Mouse (Mus musculus): ENCODE results near the gene Atad3a.
"Not testable (repeated sequence)": the region's sequence is repeated elsewhere in the genome, so short reads cannot be mapped to it uniquely, and the experiment has no call there.

Gene Atad3a

GRCm38 (mm10) chr4:155760613-155761355 lies at the start of gene Atad3a:
TSS of gene Atad3a (minus strand) at chr4:155761093.
- DNase-seq (ENCODE audit: low read depth, low spot score) = peak; percentile 96

- no peak for DNase-seq (ENCODE audit: low read depth, low spot score)
These were observed 46.9 kb upstream of the Atad3a start for GRCm38 (mm10) chr4:155807841-155808240.

DNA sequence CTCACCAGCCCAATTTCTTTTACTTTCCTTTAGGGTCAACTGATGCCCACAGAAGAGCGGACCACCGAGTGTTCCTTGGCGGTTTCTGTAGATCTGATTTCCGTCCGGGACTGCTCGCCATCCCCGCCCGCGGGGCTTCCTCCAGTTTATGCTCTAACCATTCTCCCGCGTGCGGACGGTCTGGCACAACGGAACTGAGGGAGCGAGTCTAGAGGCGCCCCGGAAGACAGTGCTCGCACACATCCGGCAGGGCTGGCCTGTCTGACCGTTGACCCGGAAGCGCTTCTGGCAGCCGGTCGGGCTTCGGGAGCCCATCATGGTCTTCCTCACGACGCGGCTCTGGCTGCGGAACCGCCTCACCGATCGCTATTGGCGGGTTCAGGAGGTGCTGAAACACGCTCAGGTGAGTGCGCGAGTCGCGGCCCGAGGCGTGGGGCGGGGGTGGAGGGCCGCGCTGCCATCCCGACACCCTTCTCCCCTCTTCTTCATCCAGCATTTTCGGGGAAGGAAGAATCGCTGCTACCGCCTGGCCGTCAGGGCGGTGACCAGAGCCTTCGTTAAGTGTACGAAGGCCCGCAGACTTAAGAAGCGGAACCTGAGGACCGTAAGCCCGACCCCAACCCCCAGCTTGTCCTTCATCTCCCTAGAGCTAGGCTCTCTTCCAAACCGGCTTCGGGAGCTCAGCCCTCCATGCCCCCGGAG lies 42.6 kb upstream of the Atad3a start:
- DNase-seq (ENCODE audit: low read depth, low spot score) = peak; percentile 94

DNA sequence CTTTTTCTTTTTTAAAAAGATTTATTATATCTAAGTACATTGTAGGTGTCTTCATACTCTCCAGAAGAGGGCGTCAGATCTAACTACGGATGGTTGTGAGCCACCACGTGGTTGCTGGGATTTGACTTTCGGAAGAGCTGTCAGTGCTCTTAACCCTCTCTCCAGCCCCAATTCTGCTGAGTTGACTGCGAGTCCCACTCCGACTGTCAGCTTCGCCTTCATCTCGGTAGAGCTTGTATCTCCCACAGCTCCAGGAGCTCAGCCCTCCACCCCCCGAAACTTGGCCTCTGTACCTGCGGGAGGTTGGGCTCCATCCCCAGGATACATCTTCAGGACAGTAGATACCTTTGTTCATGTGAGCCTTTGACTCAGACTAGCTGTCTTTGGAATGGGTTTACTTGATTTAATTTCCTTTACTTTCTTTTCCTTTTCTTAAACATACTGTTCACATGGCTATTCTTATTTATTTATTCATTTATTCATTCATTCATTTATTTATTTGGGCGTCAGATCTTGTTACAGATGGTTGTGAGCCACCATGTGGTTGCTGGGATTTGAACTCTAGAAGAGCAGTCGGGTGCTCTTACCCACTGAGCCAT lies 41.9 kb upstream of the Atad3a start, which contains the start of gene Mrpl20:
Gene Mrpl20, plus strand, starts transcription at position 138 of the 599 bp plus-strand sequence.
- peak; percentile 65 for DNase-seq (ENCODE audit: low read depth, low spot score)

GRCm38 (mm10) chr4:155802075-155802474 lies 41.2 kb upstream of the Atad3a start:
- no peak for DNase-seq (ENCODE audit: low read depth, low spot score)

- no peak for DNase-seq (ENCODE audit: low read depth, low spot score)
These were observed 32.8 kb upstream of the Atad3a start for GRCm38 (mm10) chr4:155793730-155794129.

DNA sequence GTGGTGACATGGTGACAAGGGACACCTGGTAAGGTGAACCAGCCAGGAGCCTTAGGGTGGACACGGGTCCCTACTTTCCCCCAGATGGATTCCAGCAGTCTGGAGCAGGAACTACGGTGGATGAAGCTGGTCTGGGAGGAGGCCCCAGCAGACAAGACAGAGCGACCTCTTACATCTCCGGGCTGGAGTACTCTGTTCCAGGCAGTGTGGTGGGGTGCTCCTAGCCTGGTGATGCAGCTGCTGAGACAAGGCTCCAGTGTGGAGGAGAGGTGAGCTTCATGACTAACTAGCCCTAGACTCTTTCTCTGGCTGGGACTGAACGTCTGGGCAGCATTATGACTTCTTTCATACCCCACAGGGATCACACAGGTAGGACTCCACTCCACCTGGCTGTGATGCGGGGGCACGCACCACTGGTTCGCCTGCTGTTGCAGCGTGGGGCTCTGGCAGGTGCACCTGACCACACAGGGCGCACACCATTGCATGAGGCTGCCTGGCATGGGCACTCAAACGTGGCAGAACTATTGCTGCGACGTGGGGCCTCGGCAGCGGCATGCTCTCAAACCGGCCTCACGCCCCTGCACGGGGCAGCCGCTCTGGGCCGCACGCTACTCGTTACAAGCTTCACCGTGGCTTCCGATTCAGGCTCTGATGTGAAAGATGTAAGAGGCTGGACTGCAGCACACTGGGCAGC lies 30.5 kb upstream of the Atad3a start:
- DNase-seq (ENCODE audit: low read depth, low spot score) = no peak

DNA sequence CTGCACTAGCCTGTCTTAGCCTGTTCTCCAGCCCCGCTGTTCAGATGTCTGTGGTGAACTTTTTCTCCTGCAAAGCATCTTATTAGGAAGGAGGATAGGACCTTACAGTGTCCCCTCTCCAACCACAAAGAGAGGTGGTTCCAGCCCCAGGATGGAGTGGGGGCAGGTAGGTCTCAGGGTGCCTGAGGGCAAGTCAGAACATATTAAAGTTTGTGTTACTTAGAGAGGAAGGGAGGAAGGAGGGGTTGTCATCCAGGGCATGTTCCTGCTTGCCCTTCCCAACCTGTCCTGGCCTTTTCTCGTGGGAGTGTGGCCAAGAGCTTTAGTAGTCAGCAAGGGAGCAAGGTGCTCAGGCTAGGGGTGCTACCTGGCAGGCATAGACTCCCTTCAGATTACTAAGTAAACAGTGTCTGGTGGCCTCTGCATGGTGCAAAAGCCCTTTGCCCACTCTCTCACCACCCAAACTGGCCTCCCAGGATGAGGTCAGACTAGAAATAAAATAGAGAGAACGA lies 29.8 kb upstream of the Atad3a start:
- no peak for DNase-seq (ENCODE audit: low read depth, low spot score)

DNA sequence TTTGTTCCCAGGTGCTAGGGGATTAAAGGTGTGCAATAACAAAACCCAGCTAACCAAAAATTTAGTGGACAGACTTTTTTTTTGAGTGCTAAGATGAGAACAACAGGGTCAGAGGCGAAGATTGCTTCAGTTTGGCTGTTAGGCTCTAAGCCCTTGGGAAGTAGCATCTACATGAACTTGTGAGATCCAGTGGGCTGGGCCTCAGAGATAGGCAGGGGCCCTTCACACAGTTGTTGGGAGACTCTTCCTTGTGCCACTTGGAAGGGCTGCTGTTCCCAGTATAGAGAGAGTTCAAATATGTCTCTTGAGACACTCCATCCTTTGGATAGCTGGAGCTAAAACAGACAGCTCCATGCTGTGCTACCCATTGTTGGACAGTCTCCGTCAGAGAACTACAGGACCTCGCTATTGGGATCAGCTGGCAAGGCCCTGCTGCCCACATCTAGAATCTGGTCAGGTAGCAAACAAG lies 29.2 kb upstream of the Atad3a start, which contains the start of gene Ankrd65:
Gene Ankrd65, plus strand, starts transcription at position 419 of the 469 bp plus-strand sequence.
- DNase-seq (ENCODE audit: low read depth, low spot score) = no peak

- not testable (repeated sequence) for DNase-seq (ENCODE audit: low read depth, low spot score)
These were observed 27.9 kb upstream of the Atad3a start for GRCm38 (mm10) chr4:155788833-155789232.

DNA sequence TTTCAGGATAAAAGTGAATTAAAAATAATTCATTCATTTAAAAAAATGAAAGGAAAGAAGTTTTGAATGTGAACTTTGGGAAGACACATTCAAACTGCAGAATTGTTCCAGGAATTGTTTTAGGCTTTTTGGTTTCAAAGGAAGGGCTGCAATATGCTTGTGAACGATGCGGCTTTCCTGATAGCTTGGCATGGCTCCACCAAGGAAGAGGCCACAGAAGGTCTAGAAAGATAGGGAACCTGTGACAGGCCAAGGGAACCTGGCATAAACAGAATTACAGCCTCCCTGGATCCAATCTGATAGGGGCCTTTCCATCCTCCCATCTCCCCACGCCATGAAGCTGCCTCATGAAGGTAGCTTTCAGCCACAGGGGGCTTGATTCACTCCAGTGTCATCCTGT lies 27.4 kb upstream of the Atad3a start:
- DNase-seq (ENCODE audit: low read depth, low spot score) = no peak

DNA sequence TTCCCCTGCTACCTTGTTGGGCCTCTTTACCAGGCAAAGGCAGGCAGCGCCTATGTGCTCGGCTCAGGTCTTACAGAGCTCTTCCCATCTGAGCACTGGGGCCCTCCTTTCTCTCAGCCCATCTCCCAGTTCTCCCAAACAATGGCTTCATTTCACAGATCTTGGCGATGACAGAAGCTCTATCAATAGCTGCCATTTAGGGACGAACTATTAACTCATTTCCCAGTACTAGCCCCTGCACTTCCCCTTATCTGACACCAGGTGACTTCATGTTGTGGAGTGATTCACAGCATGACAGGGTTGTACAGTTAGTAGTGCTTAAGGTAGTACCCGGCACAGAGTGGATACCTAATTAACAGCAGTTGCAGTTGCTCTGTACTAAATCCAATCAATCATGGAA lies 24.9 kb upstream of the Atad3a start, which contains the start of gene Tmem88b:
Gene Tmem88b, minus strand, starts transcription at position 56 of the 400 bp plus-strand sequence.
- no peak for DNase-seq (ENCODE audit: low read depth, low spot score)

- no peak for DNase-seq (ENCODE audit: low read depth, low spot score)
These were observed 24.4 kb upstream of the Atad3a start for GRCm38 (mm10) chr4:155785246-155785645.

DNA sequence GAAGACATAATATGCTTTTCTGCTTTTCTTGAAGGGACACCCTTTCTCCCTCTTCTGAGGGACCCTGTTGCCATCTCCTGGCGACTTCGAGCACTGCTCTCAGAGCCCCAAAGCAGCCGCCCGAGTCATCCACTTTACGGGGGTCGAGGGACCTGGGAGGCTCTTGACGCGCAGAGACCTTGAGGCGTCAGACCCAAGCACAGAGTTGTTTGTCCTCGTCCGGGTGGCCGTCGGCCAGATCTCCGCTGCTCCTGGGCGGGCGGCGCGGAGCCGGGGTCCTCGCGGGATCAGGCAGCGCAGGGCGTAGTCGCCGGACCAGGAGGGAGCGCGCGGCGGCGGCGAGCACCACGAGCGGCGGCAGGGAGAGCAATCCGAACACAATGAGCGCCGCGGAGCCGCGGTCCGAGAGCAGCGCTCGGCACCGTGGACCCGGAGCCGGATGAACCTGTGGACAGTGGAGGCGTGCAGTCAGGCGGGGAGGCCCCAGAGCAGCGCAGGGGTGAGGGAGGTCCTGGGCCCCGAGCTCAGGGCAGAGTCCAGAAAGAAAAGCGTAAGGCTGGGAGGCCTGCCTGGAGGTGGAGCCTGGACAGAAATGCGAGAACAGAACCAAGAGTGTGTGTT lies 23.3 kb upstream of the Atad3a start:
- DNase-seq (ENCODE audit: low read depth, low spot score) = peak; percentile 63

DNA sequence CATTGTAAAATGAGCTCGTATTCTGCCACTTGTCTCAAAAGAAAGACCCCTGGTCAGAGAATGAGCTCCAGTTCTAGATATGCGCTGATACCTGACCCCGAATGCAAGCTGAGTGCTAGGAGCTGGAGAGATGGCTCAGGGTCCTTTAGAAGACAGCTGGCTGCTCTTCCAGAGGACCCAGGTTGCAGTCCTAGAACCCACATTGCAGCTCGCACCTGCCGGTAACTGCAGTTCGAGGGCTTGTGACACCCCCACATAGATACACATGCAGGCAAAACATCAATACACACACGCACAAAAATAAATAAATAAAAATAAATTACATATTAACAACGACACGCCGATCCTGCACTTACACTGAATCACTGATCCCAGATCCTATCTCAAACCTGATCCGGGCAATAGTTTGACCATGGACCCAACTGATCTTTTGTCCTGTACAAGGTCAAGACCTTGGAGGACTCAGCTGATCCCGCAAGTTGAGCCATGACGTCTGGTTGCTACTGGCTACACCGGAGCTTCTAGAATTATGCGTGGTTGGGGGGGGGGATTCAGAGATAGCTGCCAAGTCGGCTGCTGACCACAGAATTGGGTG lies 22.7 kb upstream of the Atad3a start:
- no peak for DNase-seq (ENCODE audit: low read depth, low spot score)

DNA sequence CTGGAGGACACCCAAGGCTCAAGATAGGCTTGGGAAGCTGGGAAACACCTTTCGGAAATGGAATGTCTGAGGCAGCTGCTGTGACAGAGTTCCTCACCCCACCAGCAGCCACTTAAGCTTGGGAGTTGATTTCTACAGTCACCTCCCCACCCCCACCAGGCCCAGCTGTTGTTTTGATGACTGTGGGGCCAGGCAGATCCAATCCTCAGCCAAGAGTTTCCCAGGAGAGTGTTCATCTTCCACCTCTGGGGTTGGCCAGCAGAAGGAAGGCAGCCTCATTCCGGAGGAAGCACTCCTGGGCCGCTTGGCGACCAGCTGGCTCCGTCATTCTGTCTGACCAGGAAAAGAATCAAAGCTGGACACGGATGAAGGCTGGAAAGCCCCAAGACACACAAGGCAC lies 20.0 kb upstream of the Atad3a start:
- no peak for DNase-seq (ENCODE audit: low read depth, low spot score)

GRCm38 (mm10) chr4:155779498-155779897 lies 18.6 kb upstream of the Atad3a start:
- no peak for DNase-seq (ENCODE audit: low read depth, low spot score)

DNA sequence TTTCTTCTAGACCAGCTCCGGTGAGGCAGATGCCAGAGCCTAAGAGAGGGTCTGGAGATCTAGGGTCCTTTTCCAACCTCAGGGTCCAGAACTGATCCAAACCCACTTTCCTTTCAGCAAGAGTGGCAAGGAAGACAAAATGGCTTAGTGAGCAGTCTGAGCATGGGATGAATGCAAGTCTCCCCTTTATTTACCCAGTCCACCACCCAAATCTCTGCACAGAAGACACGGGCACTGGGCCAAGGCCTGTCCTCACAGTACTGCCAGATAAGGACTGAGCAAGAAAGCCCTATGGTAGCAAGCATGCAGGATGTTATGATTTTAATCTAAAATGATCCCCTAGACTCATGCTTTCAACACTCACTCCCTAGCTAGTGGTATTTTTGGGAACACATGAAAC lies 16.9 kb upstream of the Atad3a start:
- no peak for DNase-seq (ENCODE audit: low read depth, low spot score)

DNA sequence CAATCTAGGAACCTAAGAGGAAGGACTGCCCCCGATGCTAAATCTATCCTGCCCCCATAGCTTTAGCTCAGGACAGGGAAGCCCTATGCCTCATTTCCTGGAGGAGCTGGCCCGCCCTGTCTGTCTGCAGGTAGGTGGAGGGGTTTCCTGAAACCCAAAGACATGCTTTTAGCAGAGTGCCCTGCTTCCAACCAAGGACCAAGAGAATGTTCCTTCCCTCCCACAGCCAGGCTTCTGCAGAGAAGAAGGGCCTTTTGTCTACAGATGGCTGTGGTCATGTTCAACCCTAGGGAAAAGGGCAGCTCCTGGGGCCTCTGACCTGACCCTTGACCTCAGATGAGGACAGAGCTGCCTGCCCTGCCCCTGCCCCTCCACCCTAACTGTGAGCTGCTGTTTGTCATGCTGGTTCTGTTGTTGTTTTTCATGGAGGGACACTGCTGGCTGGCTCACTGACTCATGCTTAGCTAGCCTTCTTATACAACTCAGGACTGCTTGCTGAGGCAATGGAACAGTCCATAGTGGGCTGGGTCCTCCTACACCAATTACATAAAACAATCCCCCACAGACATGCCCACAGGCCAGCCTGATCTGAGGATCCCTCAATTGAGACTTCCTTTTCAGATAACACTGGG lies 15.9 kb upstream of the Atad3a start:
- no peak for DNase-seq (ENCODE audit: low read depth, low spot score)

GRCm38 (mm10) chr4:155775855-155776254 lies 15.0 kb upstream of the Atad3a start:
- no peak for DNase-seq (ENCODE audit: low read depth, low spot score)
